Mouse (Mus musculus) heart, embryonic 13.5 days (tissue): ENCODE data around the gene Vps11. TPM values are rescaled to one million over a fixed set of nuclear protein-coding genes. Genes with fewer than 3 reads are reported as not detected.

Experiments
- ATAC-seq: fragments of 200-750 bp; cut with Nextera tagmentation; 2 replicates; pipeline ENCODE4 v1.8.0; 2017; ENCODE audit warnings: moderate TSS enrichment; ENCODE audit not compliant: insufficient number of reproducible peaks, low FRiP score, low TSS enrichment; ENCODE audit errors: extremely low read depth
- H3K27ac ChIP-seq: fragments of 300-500 bp; sonication (generic); replicated peaks from 2 replicates; pipeline ENCODE4 v1.5.1; 2015; ENCODE audit warnings: moderate library complexity, mild to moderate bottlenecking, inconsistent platforms
- H3K27me3 ChIP-seq: fragments of 300-500 bp; sonication (generic); replicated peaks from 2 replicates; pipeline ENCODE4 v1.6.1; 2015; ENCODE audit warnings: mild to moderate bottlenecking, inconsistent platforms
- H3K36me3 ChIP-seq: fragments of 300-500 bp; sonication (generic); 2 replicates; pipeline ENCODE4 v1.6.1; 2015; ENCODE audit warnings: mild to moderate bottlenecking, inconsistent platforms
- H3K4me1 ChIP-seq: fragments of 300-500 bp; sonication (generic); 2 replicates; pipeline ENCODE4 v1.6.1; 2015; ENCODE audit warnings: inconsistent platforms
- H3K4me2 ChIP-seq: fragments of 300-500 bp; sonication (generic); 2 replicates; pipeline ENCODE4 v1.6.1; 2015; ENCODE audit warnings: inconsistent platforms, mild to moderate bottlenecking, moderate library complexity
- H3K4me3 ChIP-seq: fragments of 300-500 bp; sonication (generic); 2 replicates; pipeline ENCODE4 v1.5.1; 2015; ENCODE audit warnings: moderate library complexity, mild to moderate bottlenecking, inconsistent platforms
- H3K9ac ChIP-seq: fragments of 300-500 bp; sonication (generic); 2 replicates; pipeline ENCODE4 v1.6.1; 2015; ENCODE audit warnings: inconsistent platforms, mild to moderate bottlenecking, moderate library complexity
- H3K9me3 ChIP-seq: fragments of 300-500 bp; sonication (generic); 2 replicates; pipeline ENCODE4 v1.6.1; 2016; ENCODE audit warnings: inconsistent platforms
- WGBS: fragments of 180-500 bp; shearing (Covaris S2); methylation state at CpG from one replicate; pipeline ENCODE4 v1.1.7; 2015; ENCODE audit warnings: mixed read lengths; 5-methylcytosine and 5-hydroxymethylcytosine counted together
- polyA plus RNA-seq: library from polyadenylated mRNA; unstranded; fragments of >200 nt; fragmentation: Nextera tagmentation; extraction: Ambion mirVana; gene quantifications from 2 replicates; pipeline ENCODE4 v1.2.1, GENCODE M21; 2015

Vps11 gene
- polyA plus RNA-seq, 1 experiment from 2014 or later: 21.1 TPM

DNA sequence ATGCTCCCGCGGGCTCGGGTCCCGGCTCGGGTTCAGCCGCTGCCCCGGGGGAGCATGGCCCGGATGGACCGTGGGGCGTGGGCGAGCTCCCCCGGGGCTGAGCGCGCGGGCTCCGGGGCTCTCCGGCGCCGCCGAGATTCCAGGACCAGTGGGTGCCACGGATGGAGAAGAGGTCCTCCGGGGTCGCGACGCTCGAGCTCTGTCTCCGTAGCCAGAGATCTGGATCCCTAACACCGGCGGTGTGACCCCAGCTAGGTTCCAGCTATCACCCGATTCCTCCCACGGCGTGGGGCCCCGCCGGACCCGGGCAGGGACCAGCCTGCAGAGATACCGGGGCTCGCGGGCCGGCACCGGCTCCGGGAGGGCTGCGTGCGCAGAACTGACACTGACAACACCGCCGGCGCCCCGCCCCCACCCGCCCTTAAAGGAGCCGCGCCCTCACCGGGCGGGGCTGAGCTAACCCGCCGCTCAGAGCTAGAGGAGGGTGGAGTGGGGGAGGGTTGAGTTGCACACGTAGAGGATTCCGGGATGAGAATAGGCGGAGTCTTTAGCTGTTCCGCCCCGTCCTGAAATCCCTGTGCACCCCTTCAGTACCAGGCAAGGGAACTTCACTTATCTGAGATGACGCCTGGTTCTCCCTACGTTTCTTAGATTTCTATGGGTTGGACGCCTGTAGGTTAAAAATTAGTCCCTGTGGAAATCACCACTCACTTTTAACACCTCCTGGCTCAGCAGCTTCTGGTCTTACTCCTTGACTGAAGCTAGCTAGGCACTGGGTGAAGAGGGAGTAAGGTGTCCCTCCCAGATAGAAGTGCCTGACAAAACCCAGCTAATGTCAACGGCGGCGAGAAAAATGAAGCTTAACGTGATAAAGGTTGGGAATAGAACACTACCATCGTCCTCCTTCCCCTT, 41.3 kb downstream of the Vps11 start, which contains the start of gene C2cd2l:
Gene C2cd2l (minus strand): TSS at position 399 of the 912 bp plus-strand sequence.
- peak within 1 kb of the TSS; percentile 87 for H3K27ac ChIP-seq
- no peaks in the 10 kb centered on the region for H3K27me3 ChIP-seq
- H3K4me3 ChIP-seq: peak within 1 kb of the TSS; percentile 94
- peak; percentile 96 for ATAC-seq
- H3K36me3 ChIP-seq: peaks cover 22% of the 10 kb centered on the region
- H3K9ac ChIP-seq: peak within 1 kb of the TSS; percentile 95
- WGBS: under 1% methylated on average over 67 of the region's 67 CpGs
- H3K4me2 ChIP-seq: peak within 1 kb of the TSS; percentile 98
- peaks cover 31% of the 10 kb centered on the region for H3K4me1 ChIP-seq
- H3K9me3 ChIP-seq: no peaks in the 10 kb centered on the region

DNA sequence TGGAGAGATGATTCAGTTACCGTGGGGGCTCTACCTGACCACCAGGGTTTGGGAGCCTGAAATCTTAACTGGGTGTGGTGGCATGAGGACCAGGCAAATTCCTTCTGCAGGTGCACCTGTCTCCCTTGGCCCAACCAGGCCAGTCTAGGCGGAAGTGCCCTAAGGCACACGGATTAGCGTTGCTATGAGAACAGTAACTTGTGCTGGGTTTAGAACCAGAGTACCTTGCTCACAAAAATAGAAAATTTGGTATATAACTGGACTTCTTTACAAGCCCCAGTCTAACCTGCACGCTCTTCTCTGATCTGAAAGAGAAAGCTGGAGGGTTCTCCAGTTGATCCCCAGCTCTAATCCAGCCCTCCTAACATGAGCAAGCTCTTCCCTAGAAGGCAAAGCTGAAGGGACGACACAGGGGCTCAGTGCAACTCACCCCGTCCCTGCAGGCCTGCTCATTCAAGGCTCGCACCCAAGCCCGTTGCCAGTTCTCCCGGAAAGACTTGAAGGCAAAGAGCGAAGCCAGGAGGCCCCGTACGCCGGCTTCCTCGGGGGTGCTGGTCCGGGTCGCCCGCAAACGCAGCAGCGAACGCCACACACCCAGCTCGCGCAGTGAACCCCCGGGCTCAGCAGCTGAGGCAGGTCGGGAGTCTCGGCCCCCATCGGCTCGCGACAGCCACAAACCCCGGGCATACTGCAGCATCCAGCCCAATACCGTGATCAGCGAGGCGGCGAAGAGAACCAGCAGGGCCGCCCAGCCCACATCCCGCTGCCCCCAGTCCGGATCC, 42.2 kb downstream of the Vps11 start:
- no peaks in the 10 kb centered on the region for H3K9me3 ChIP-seq
- 3% methylated on average over 37 of the region's 37 CpGs for WGBS
- peaks cover 31% of the 10 kb centered on the region for H3K4me1 ChIP-seq
- peaks cover 30% of the 10 kb centered on the region for H3K36me3 ChIP-seq
- peak overlapping the region; percentile 94 for H3K4me3 ChIP-seq
- H3K27me3 ChIP-seq: no peaks in the 10 kb centered on the region
- H3K27ac ChIP-seq: peak overlapping the region; percentile 66
- peak overlapping the region; percentile 95 for H3K9ac ChIP-seq
- H3K4me2 ChIP-seq: peak overlapping the region; percentile 98
- ATAC-seq: no peak

DNA sequence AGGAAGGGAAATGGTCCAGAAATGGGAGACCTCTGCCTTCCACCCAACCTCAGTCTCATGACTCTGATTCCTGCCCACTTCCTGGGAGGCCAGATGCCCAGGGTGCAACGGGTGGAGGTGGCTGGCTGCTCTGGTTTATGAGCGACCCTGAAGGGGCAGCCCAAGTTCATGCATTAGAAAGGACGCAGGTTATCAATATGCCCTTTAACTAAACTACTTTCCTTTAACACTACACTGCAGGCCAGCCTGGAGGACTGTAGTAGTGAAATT, 42.7 kb downstream of the Vps11 start:
- ATAC-seq: no peak
- peaks cover 31% of the 10 kb centered on the region for H3K4me1 ChIP-seq
- 28% methylated on average over 3 of the region's 3 CpGs for WGBS
- H3K4me2 ChIP-seq: peak overlapping the region; percentile 98
- H3K9me3 ChIP-seq: no peaks in the 10 kb centered on the region
- H3K9ac ChIP-seq: peak overlapping the region; percentile 95
- peaks cover 36% of the 10 kb centered on the region for H3K36me3 ChIP-seq
- no peak overlapping the region for H3K27ac ChIP-seq
- no peaks in the 10 kb centered on the region for H3K27me3 ChIP-seq
- H3K4me3 ChIP-seq: peak overlapping the region; percentile 94

DNA sequence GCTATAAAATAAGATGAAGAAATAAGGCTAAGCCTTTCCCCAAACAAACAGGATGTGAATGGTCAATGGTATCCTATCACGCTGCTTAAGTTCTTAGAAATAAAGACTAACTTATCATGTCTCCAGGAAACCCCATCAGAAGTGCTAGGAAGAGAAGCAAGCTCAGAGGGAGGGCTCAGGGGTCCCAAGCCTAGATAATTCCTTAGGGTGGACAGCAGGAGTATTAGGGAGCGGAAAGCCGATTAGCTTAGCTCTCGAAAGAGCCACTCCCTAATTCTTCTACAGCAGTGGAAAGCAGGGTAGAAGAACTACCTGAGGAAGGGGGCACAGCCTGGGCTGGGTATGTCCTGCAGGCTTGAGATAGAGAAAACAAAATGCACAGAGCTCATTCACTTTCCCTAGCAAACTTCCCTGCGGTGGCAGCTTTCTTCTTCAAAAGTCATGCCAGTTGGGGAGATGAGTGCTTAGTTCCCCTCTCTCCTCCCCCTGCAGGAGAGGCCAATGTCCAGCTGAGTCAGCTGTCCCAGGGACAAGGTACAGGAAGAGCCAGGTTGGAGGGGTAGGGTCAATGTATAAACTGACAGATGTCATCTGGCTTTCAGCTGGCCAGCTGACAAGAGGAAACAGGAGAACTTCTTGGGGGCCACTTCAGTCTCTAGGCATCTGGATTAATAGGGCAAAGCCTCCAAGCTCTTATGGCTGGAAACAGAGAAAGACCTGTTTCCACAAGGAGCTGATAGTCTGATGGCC, 43.2 kb downstream of the Vps11 start:
- Histone ChIP-seq H3K4me3 (peak overlapping the region; percentile 94), H3K27me3 (no peaks in the 10 kb centered on the region), H3K4me2 (peak overlapping the region; percentile 98), H3K9ac (peak overlapping the region; percentile 95), H3K9me3 (no peaks in the 10 kb centered on the region), H3K27ac (no peak overlapping the region), H3K36me3 (peaks cover 41% of the 10 kb centered on the region), H3K4me1 (peaks cover 31% of the 10 kb centered on the region)
- no peak for ATAC-seq
- WGBS: 54% methylated on average over 5 of the region's 5 CpGs

DNA sequence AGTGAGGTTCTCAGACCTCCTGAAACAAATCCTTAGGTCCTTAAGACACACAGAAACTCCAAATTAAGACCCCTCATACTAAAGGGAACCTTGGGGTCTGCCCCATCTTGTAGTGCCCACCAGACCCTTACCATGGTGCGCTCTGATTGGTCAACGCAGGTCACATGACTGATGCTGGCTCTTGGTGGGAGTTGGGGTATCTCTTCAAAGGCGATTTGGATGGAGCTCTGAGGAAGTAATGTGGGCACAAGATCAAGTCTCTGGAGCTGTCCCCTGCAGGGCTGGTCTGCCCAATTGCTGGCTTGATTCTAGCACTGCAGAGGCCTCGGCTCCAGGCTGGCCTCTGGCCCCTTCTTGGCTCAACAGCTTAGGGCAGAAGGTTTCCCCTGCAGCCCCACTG, 44.0 kb downstream of the Vps11 start:
- Histone ChIP-seq H3K4me3 (no peak overlapping the region), H3K9ac (0 out of 2 replicates have a peak overlapping the region, but pooled peaks have one; percentile 95), H3K36me3 (peaks cover 47% of the 10 kb centered on the region), H3K9me3 (no peaks in the 10 kb centered on the region), H3K27me3 (no peaks in the 10 kb centered on the region), H3K4me2 (peak overlapping the region; percentile 98), H3K27ac (no peak overlapping the region), H3K4me1 (peaks cover 31% of the 10 kb centered on the region)
- no peak for ATAC-seq
- WGBS: 77% methylated on average over 4 of the region's 4 CpGs

DNA sequence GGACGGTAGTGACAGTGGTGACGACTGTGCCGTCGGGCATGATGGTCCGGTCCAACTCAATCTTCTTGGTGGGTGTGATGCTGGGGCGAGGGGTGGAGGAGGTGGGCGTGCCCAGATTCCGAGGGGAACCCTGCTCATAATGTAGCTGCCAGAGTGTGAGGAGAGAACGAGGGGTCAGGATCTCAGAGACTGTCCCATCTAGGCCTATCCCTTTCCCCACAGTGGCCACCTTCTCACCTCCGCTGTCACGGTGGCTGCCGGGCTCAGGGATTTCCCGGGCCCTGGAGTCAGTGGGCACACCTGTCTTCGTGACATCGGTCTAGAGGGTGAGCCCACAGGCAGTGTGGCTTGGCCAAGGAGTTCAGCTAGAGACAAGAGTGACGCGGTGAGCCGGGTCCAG, 46.6 kb downstream of the Vps11 start:
- Histone ChIP-seq H3K4me2 (no peak overlapping the region), H3K36me3 (peaks cover 47% of the 10 kb centered on the region), H3K4me1 (peaks cover 41% of the 10 kb centered on the region), H3K27me3 (no peaks in the 10 kb centered on the region), H3K27ac (no peak overlapping the region), H3K4me3 (no peak overlapping the region), H3K9me3 (no peaks in the 10 kb centered on the region), H3K9ac (no peak overlapping the region)
- WGBS: 90% methylated on average over 18 of the region's 18 CpGs
- no peak for ATAC-seq

DNA sequence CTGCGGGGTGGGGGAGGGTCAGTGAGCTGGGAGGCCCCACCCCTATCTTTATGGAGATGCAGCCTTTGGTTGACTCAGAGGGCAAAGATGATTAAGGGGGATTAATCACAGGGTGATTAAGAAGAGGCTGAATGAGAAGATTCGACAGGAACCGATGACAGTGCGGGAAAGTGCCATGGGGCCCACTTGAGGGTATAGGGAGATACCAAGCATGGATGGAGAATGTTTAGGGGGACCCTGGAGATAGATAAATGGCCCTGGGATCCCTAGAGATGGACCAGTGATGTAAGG, 47.3 kb downstream of the Vps11 start:
- Histone ChIP-seq H3K9me3 (no peaks in the 10 kb centered on the region), H3K9ac (no peak overlapping the region), H3K27me3 (no peaks in the 10 kb centered on the region), H3K27ac (no peak overlapping the region), H3K4me1 (peaks cover 39% of the 10 kb centered on the region), H3K36me3 (peaks cover 47% of the 10 kb centered on the region), H3K4me2 (no peak overlapping the region), H3K4me3 (no peak overlapping the region)
- 74% methylated on average over 4 of the region's 4 CpGs for WGBS
- ATAC-seq: no peak

DNA sequence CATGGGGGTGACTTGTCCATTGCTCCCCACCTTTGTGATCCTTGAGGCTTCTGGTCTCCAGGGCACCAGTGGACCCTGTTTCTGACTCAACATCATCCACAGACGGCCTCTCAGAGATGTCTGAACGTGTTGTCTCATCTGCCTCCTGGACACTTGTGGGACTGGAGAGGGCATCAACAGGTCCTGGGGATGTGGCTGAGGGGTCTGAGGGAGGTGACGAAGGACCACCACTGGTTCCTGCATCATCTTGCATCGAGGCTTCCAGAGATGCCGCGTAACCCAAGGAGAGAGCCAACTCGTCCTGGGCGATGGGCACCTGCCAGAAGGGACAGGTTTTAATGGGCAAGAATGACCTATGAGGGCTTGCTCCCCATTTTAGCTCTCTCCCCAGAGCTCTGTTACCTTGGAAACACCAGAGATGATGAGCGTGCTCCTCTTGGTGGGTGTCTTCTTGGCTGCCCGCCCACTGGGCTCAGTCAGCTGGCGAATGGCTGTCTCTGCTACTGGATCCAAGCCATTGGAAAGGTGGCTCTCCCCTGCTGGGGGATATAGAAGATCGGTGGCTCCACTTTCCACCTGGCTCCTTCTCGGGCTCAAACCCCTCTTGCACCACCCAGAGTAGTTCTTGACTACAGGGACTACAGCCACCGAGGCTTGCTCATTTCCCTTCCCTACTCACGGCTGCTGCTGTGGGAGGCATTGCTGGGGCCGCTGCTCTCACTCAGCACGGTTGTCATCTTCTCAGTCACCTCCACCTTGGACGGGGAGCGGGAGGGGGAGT, 47.8 kb downstream of the Vps11 start:
- ATAC-seq: no peak
- H3K9me3 ChIP-seq: no peaks in the 10 kb centered on the region
- no peak overlapping the region for H3K4me2 ChIP-seq
- no peak overlapping the region for H3K27ac ChIP-seq
- H3K4me1 ChIP-seq: peaks cover 33% of the 10 kb centered on the region
- WGBS: 76% methylated on average over 19 of the region's 19 CpGs
- no peaks in the 10 kb centered on the region for H3K27me3 ChIP-seq
- H3K9ac ChIP-seq: no peak overlapping the region
- no peak overlapping the region for H3K4me3 ChIP-seq
- H3K36me3 ChIP-seq: peaks cover 47% of the 10 kb centered on the region

DNA sequence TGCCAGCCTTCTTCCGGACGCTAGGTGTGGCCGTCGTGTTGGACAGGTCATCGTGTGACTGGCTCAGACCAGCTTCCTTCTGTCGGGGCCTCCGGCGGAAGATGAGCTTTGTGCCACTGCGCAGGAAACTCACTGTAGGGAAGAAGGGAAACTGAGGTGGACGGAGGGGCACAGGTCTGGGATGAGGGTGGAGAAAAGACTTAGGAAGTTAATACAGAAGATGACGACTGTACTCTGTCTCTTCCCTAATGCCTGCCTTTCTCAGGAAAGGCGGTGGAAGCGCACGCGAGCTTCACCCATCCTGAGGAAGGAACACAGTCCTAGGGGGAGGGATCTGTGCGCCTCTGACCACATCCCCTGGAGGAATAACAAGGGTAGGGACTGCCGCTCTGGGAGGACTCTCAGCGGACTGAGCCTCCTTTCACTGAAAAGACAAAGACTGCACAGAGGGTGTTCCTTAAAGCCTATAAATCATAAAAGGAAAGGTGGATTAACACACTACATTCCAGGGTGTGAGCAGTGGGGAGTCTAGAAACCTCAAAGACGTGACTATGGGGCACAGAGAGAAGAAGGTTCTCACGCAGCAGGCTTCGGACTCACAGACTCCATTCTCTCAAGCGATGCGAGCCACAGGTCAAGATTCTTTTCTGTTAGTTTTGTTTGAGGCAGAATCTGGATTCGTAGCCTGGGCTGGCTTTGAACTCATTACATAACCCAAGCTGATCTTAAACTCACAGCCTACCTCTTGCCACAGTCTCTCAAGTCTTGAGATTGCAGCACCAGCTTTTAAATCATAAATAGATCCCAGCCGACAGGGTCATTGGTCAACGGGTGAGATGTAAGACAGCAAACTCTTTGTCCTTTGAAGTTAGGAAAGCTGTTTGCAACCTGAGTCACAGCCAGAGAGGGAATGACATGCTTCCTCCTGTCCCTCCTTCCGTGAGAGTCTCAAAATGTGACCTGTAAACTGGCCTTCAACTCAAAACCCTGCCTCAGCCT, 50.0 kb downstream of the Vps11 start:
- Histone ChIP-seq H3K4me3 (peak overlapping the region; percentile 7; the same call in 1 of the 2 replicates), H3K36me3 (peaks cover 39% of the 10 kb centered on the region), H3K4me2 (peak overlapping the region; percentile 50), H3K27ac (peak overlapping the region; percentile 34; the same call in 1 of the 2 replicates), H3K9me3 (no peaks in the 10 kb centered on the region), H3K9ac (peak overlapping the region; percentile 54), H3K4me1 (peaks cover 19% of the 10 kb centered on the region), H3K27me3 (no peaks in the 10 kb centered on the region)
- WGBS: 21% methylated on average over 27 of the region's 27 CpGs
- ATAC-seq: no peak

DNA sequence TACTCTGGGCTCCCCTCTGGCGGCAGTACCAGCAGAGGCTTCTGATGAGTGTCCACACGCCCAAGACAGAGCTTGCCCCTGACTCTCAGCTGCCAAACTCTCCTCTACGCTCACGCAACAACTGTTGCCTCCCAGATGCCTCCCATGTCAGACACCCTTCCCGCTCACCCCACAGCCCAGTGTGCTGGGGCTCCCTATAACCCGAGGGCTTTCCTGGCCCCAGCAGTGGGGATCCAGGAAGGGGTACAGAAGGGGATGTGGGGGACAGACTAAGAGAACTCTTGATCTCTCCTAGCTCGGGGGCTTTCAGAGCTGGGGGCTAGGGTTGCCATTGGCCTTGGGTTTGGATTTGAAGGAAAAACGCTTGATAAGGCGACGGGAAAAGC, 50.7 kb downstream of the Vps11 start:
- 26% methylated on average over 10 of the region's 10 CpGs for WGBS
- peak overlapping the region; percentile 34; the same call in 1 of the 2 replicates for H3K27ac ChIP-seq
- peak overlapping the region; percentile 54 for H3K9ac ChIP-seq
- peak overlapping the region; percentile 50 for H3K4me2 ChIP-seq
- H3K36me3 ChIP-seq: peaks cover 32% of the 10 kb centered on the region
- no peaks in the 10 kb centered on the region for H3K27me3 ChIP-seq
- H3K4me3 ChIP-seq: peak overlapping the region; percentile 7; the same call in 1 of the 2 replicates
- ATAC-seq: no peak
- peaks cover 19% of the 10 kb centered on the region for H3K4me1 ChIP-seq
- no peaks in the 10 kb centered on the region for H3K9me3 ChIP-seq
